Mouse (Mus musculus) gastrocnemius, postnatal 10 days (tissue): Measurements from ENCODE around the gene 1700042G07Rik. TPM values are rescaled to one million over a fixed set of nuclear protein-coding genes. Genes with fewer than 3 reads are reported as not detected.
A peak's percentile ranks its signal among the peaks of the same experiment; 100 is the strongest.
"Not testable (repeated sequence)": the region's sequence is repeated elsewhere in the genome, so short reads cannot be mapped to it uniquely, and the experiment has no call there.

Source experiments
- DNase-seq: peaks from one replicate; pipeline ENCODE4 v3.0.0; 2021; ENCODE audit warnings: mixed read lengths
- total RNA-seq, 2 experiments: library from RNA; stranded (reverse); gene quantifications; 2 replicates each; pipeline ENCODE4 v1.2.3; 2021

Gene 1700042G07Rik
- total RNA-seq, 2 experiments from 2014 or later, result not detected

DNA sequence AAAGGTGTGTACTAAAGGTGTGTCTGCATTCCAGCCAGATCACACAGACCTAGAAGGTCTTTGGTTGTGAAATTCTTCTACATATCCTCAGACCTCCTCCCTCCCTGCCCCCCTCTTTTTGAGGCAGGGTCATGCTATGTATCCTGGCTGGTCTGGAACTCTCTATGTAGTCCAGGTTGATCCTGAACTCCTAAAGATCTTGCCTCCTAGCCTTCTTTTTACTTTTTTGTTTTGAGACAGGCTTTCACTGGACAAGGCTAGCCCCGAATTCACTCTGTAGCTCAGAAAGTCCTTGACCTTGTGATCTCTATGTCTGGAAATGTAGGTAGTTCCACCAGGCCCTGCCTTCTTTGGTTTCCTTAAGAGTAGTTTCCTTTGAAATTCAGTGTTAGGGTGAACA, 35.7 kb downstream of the 1700042G07Rik start:
- DNase-seq, result no peak

- DNase-seq, result no peak
Measured at GRCm38 (mm10) chr4:116215895-116216605, 42.9 kb downstream of the 1700042G07Rik start.

DNA sequence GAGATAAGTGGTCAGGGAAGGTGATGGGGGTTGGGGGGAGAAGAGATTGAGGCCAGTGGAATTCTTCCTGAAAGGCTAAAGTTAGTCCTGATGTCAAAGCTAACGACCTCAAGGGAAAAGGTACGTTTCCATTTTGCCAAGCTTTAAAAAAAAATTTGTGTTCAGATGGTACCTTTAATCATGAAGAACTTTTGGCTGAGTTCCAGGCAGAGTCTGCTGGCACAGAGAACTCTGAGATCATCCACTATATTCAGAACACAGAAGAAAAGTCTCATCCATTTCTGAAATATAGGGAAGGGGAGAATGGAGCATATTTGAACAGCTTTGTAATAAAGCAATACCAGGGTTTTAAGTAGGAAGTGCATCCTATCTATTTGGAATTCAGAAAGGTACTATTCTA, 43.9 kb downstream of the 1700042G07Rik start:
- no peak for DNase-seq

- DNase-seq, result not testable (repeated sequence)
Measured at GRCm38 (mm10) chr4:116217661-116218060, 44.5 kb downstream of the 1700042G07Rik start.

- DNase-seq, result no peak
Measured at GRCm38 (mm10) chr4:116219056-116219455, 45.9 kb downstream of the 1700042G07Rik start.

DNA sequence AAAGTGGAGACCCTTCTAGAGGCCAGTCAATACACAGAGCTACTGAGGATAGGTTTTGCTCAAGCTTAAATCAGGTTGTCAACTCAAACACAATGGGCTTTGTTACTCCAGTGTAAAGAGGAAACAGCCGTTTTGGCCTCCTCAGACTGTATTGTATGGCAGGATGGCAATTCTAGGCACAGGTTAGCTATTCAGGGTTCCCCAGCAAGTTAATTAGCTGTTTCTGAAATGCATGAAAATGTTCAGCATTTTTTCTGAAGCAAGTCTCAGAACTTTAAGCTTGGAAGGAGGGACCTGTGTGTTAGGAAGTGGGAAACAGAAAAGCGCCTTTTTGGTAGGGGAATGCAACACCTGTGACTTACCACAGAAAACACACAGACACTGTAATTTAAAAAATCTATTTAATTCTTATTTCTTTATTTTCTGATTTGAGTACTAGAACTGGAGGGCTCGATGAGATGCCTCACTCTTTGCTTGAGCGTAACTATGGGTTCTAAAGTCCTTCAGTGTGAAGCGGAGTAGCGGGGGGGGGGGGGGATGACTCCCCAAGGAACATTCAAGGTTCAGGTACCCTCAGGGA, 47.0 kb downstream of the 1700042G07Rik start:
- no peak for DNase-seq

GRCm38 (mm10) chr4:116220780-116221139, 47.6 kb downstream of the 1700042G07Rik start:
- peak; percentile 77 for DNase-seq

DNA sequence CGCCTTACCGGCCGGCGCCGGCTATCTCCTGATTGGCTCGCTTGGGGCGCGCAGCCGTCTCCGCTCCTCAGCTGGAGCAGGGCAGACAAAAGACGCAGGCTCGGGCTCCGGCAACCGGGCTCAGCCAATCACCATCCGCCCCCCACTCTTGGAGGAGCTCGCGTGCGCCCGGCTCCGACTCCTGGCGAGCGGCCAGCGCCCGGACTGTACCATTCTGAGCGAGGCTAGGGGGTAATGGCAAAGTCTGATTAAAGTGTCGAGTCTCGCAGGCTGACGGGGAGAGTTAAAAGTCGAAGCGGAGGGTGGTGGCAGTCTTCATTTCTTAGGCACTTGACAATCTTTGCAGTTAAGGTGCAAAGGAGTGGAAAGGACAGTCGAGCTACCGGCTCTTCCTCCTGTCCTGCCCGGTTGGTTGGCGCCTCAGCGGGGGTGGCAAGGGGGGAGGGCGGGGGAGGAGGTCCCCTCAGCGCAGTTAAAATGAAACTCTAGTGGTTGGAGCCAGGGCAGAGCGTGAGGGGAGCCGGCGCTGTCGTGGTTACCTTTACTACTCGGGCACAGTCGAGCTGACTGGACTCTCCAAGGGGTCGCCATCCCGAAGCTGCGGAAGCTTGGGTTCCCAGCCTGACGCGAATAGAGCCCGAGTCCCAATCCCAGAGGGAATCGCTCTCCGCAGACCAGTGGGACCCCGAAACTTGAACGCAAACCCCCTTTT, 48.1 kb downstream of the 1700042G07Rik start, which contains the start of gene Pik3r3:
Gene Pik3r3 (plus strand): TSS at position 479 of the 712 bp plus-strand sequence.
- DNase-seq, result peak; percentile 98

- DNase-seq, result peak; percentile 8
Measured at GRCm38 (mm10) chr4:116221996-116222842, 49.0 kb downstream of the 1700042G07Rik start.

DNA sequence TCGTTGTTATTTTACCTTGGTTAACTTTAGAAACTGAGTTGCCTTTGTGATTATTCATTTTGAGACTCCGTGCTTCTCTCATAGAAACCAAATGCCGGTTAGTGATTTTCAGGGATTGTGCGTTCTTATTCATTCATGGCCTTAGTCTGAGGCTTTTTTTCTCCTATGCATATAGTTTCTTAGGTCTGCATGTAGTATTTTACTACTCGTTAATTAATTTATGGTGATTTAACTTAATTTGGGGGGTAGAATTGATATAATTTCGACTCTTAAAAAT, 49.6 kb downstream of the 1700042G07Rik start:
- DNase-seq, result no peak

Other genes with a start within 250 kb of the 1700042G07Rik start
- not detected for gene Dmbx1, start 233.4 kb upstream of the 1700042G07Rik start, total RNA-seq
- gene Faah, start 155.4 kb upstream of the 1700042G07Rik start, total RNA-seq, result under 1 TPM; 0.68 to 0.75 TPM
- gene Nsun4, start 119.5 kb upstream of the 1700042G07Rik start, total RNA-seq, result 10 to 100 TPM; 12.4 to 12.9 TPM
- 100 to 1,000 TPM; 741 to 954 TPM for gene Uqcrh, start 98.3 kb upstream of the 1700042G07Rik start, total RNA-seq
- gene Lrrc41, start 98.1 kb upstream of the 1700042G07Rik start, total RNA-seq, result 10 to 100 TPM; 26.8 to 31.2 TPM
- gene Rad54l, start 49.7 kb upstream of the 1700042G07Rik start, total RNA-seq, result 1 to 10 TPM; 2.2 to 3.6 TPM
- gene Pomgnt1, start 49.5 kb upstream of the 1700042G07Rik start, total RNA-seq, result 10 to 100 TPM; 53.7 to 55.1 TPM
- 10 to 100 TPM in 1 of 2 experiments, 1 to 10 TPM in 1; 9.6 to 14.5 TPM for gene Lurap1, start 22.0 kb upstream of the 1700042G07Rik start, total RNA-seq
- not detected for gene Tspan1, start 5.8 kb upstream of the 1700042G07Rik start, total RNA-seq
- gene Gm49337, start within 50 bp of the 1700042G07Rik start, total RNA-seq, result not detected
- gene Pik3r3, start 48.2 kb downstream of the 1700042G07Rik start, total RNA-seq, result 10 to 100 TPM in 1 of 2 experiments, 1 to 10 TPM in 1; 9.3 to 11.9 TPM